In the genomic region with DNA sequence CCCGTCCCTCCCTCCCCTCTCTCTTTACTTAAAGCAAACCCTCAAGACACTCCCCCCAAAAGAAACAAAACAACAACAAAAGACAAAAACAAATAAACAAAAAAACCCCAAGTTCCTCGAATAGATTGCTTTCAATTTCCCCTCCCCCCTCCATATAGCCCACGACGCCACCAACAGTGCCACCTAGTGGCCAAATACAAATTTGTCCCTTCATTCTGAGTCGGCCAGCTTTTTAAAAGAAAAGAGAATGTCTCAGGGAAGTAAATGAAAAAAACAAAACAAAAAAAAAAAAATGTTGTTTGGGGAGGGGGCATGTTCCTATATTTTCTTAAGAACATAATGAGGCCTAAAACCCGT, we compare ENCODE assay signal across 8 mouse cellular contexts.
DNase-seq lines count a peak whose midpoint lies in the region; ATAC-seq lines count a peak whose summit lies in the region.

No protein-coding gene starts in this region.

- WGBS in intestine, embryonic 14.5 days = under 1% methylated on average over 6 of the region's 6 CpGs
- under 1% methylated on average over 6 of the region's 6 CpGs for WGBS in liver, embryonic 11.5 days
- 2% methylated on average over 6 of the region's 6 CpGs for WGBS in neural tube, embryonic 11.5 days

- no peaks in the 10 kb centered on the region for H3K36me3 ChIP-seq in intestine, embryonic 14.5 days (ENCODE audit: control insufficient read depth, insufficient read depth, low read length)
- H3K36me3 ChIP-seq in liver, embryonic 11.5 days (ENCODE audit: control insufficient read depth, insufficient read depth, low read length) = no peaks in the 10 kb centered on the region
- no peaks in the 10 kb centered on the region for H3K36me3 ChIP-seq in neural tube, embryonic 11.5 days (ENCODE audit: control insufficient read depth, insufficient read depth, low read length)

- DNase-seq in urinary bladder, postnatal 25 days (ENCODE audit: low spot score) = peak; percentile 59
- DNase-seq in urinary bladder, postnatal 10 days (ENCODE audit: low spot score) = no peak
- DNase-seq in cerebellum, adult 11 months = peak; percentile 22
- peak; percentile 79 for DNase-seq in intestine, embryonic 14.5 days (ENCODE audit: low spot score)
- DNase-seq in liver, embryonic 11.5 days (ENCODE audit: low spot score) = no peak
- peak; percentile 74 for DNase-seq in neural tube, embryonic 11.5 days (ENCODE audit: low spot score)

- peaks cover 5% of the 10 kb centered on the region; the same call in 1 of the 2 replicates for H3K27me3 ChIP-seq in intestine, embryonic 14.5 days (replicated peaks; ENCODE audit: control insufficient read depth, insufficient read depth, low read length)
- peaks cover 3% of the 10 kb centered on the region; the same call in 1 of the 2 replicates for H3K27me3 ChIP-seq in liver, embryonic 11.5 days (replicated peaks; ENCODE audit: control insufficient read depth, insufficient read depth, low read length)
- H3K27me3 ChIP-seq in neural tube, embryonic 11.5 days (ENCODE audit: control insufficient read depth, insufficient read depth, low read length) = no peaks in the 10 kb centered on the region

- H3K4me2 ChIP-seq in intestine, embryonic 14.5 days (ENCODE audit: low read length) = peak overlapping the region; percentile 69
- peak overlapping the region; percentile 53 for H3K4me2 ChIP-seq in liver, embryonic 11.5 days
- peak overlapping the region; percentile 67 for H3K4me2 ChIP-seq in neural tube, embryonic 11.5 days (ENCODE audit: low read depth)

- H3K27ac ChIP-seq in intestine, embryonic 14.5 days (ENCODE audit: low read depth) = no peak overlapping the region
- H3K27ac ChIP-seq in liver, embryonic 11.5 days (ENCODE audit: low read depth, low read length) = no peak overlapping the region
- H3K27ac ChIP-seq in neural tube, embryonic 11.5 days (ENCODE audit: low read depth, low read length) = no peak overlapping the region; the same call in 1 of the 2 replicates

- 0 out of 2 replicates have a peak, but pooled peaks cover 4% of the 10 kb centered on the region for H3K4me1 ChIP-seq in intestine, embryonic 14.5 days (replicated peaks; ENCODE audit: control insufficient read depth, insufficient read depth, low read length)
- H3K4me1 ChIP-seq in liver, embryonic 11.5 days (replicated peaks; ENCODE audit: control insufficient read depth, insufficient read depth, low read length) = no peaks in the 10 kb centered on the region
- H3K4me1 ChIP-seq in neural tube, embryonic 11.5 days (ENCODE audit: control insufficient read depth, insufficient read depth, low read length) = peaks cover 4% of the 10 kb centered on the region; the same call in 1 of the 2 replicates

- H3K4me3 ChIP-seq in intestine, embryonic 14.5 days (ENCODE audit: low read depth, low read length) = peak overlapping the region; percentile 25
- peak overlapping the region; percentile 26; the same call in 1 of the 2 replicates for H3K4me3 ChIP-seq in liver, embryonic 11.5 days (ENCODE audit: low read depth, low read length)
- peak overlapping the region; percentile 27 for H3K4me3 ChIP-seq in neural tube, embryonic 11.5 days (ENCODE audit: low read depth, low read length)

- H3K9me3 ChIP-seq in intestine, embryonic 14.5 days (ENCODE audit: control insufficient read depth, low read length) = no peaks in the 10 kb centered on the region
- no peaks in the 10 kb centered on the region for H3K9me3 ChIP-seq in liver, embryonic 11.5 days (ENCODE audit: control insufficient read depth, low read length)
- no peaks in the 10 kb centered on the region for H3K9me3 ChIP-seq in neural tube, embryonic 11.5 days (ENCODE audit: control insufficient read depth, low read length)

- peak overlapping the region; percentile 25; the same call in 1 of the 2 replicates for H3K9ac ChIP-seq in intestine, embryonic 14.5 days (ENCODE audit: low read length)
- no peak overlapping the region for H3K9ac ChIP-seq in liver, embryonic 11.5 days (ENCODE audit: low read depth, low read length)
- H3K9ac ChIP-seq in neural tube, embryonic 11.5 days (ENCODE audit: low read length) = peak overlapping the region; percentile 62

- peak; percentile 65 for ATAC-seq in frontal cortex, adult (ENCODE audit: low TSS enrichment)
- no peak; the same call in 1 of the 2 replicates for ATAC-seq in intestine, embryonic 14.5 days (replicated peaks; ENCODE audit: low FRiP score, low TSS enrichment, low read depth)
- ATAC-seq in liver, embryonic 11.5 days (replicated peaks; ENCODE audit: low FRiP score) = no peak
- ATAC-seq in neural tube, embryonic 11.5 days (ENCODE audit: insufficient read depth, low FRiP score, low TSS enrichment) = no peak
- no peak for ATAC-seq in monocyte, adult 5-6 weeks (replicated peaks; ENCODE audit: insufficient number of reproducible peaks, low FRiP score, low TSS enrichment, poor library complexity, severe bottlenecking)

Comparison
In these comparisons a context has a peak if more than half of its experiments do, and no peak if none do; other contexts are left out.
1. DNase-seq: peak in urinary bladder, postnatal 25 days (single experiment), cerebellum, adult 11 months (single experiment), intestine, embryonic 14.5 days (single experiment) and neural tube, embryonic 11.5 days (single experiment); none in urinary bladder, postnatal 10 days (single experiment) and liver, embryonic 11.5 days (single experiment).
2. Peak in every context shown above with its lines, with median percentiles within 50 percentile points of each other: H3K4me2 ChIP-seq and H3K4me3 ChIP-seq.